Mouse (Mus musculus): ENCODE results near the gene Atxn1. TPM values are rescaled to one million over a fixed set of nuclear protein-coding genes. Genes with fewer than 3 reads are reported as not detected.

Gene Atxn1
- polyA plus RNA-seq, 1 experiment from 2014 or later = 5.9 TPM

- Histone ChIP-seq H3K4me3 (ENCODE audit: low read length) (peak overlapping the region; percentile 38), H3K4me1 (ENCODE audit: insufficient read depth, low read length) (peaks cover 12% of the 10 kb centered on the region), H3K27ac (ENCODE audit: low read length) (0 out of 2 replicates have a peak overlapping the region, but pooled peaks have one; percentile 16), H3K36me3 (ENCODE audit: insufficient read depth, low read length) (no peaks in the 10 kb centered on the region; the same call in none of the 2 replicates), H3K4me2 (replicated peaks; ENCODE audit: low read depth, low read length) (peak overlapping the region; percentile 69), H3K9ac (replicated peaks; ENCODE audit: low read length) (peak overlapping the region; percentile 45), H3K27me3 (ENCODE audit: insufficient read depth, low read length) (no peaks in the 10 kb centered on the region), H3K9me3 (ENCODE audit: low read length) (no peaks in the 10 kb centered on the region)
- 24% methylated on average over 10 of the region's 10 CpGs for WGBS
- peak; percentile 89 for ATAC-seq (ENCODE audit: low FRiP score, low TSS enrichment)
These were observed 426.1 kb downstream of the Atxn1 start for GRCm38 (mm10) chr13:45538532-45539204.

GRCm38 (mm10) chr13:45538091-45538490 is 426.7 kb downstream of the Atxn1 start:
- Histone ChIP-seq H3K9ac (replicated peaks; ENCODE audit: low read length) (no peak overlapping the region), H3K4me1 (ENCODE audit: insufficient read depth, low read length) (peaks cover 12% of the 10 kb centered on the region), H3K4me2 (replicated peaks; ENCODE audit: low read depth, low read length) (no peak overlapping the region), H3K9me3 (ENCODE audit: low read length) (no peaks in the 10 kb centered on the region), H3K36me3 (ENCODE audit: insufficient read depth, low read length) (no peaks in the 10 kb centered on the region; the same call in none of the 2 replicates), H3K27ac (ENCODE audit: low read length) (no peak overlapping the region), H3K4me3 (ENCODE audit: low read length) (no peak overlapping the region), H3K27me3 (ENCODE audit: insufficient read depth, low read length) (no peaks in the 10 kb centered on the region)
- WGBS = 80% methylated on average over 9 of the region's 9 CpGs
- no peak for ATAC-seq (ENCODE audit: low FRiP score, low TSS enrichment)

DNA sequence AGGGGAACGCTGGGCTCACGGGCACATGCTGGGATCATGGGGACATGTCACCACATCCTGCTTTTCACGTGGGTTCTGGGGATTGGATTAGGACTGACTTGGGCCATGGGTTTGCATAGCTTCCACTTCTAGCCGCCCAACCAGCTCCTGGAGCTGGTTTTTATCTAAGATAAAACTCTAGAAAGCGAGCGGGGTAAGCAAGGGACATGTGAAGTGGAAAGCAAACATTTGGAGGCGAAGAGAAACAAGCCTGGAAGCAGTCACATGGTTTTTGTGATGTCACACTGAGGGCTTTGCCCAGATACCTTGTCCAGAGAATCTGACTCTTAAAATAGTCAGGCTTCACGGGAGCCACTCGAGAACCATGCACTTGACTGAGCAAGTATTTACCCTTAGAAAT is 427.7 kb downstream of the Atxn1 start:
- Histone ChIP-seq H3K36me3 (ENCODE audit: insufficient read depth, low read length) (no peaks in the 10 kb centered on the region; the same call in none of the 2 replicates), H3K9me3 (ENCODE audit: low read length) (no peaks in the 10 kb centered on the region), H3K4me3 (ENCODE audit: low read length) (no peak overlapping the region), H3K4me1 (ENCODE audit: insufficient read depth, low read length) (peaks cover 12% of the 10 kb centered on the region), H3K4me2 (replicated peaks; ENCODE audit: low read depth, low read length) (no peak overlapping the region), H3K27me3 (ENCODE audit: insufficient read depth, low read length) (no peaks in the 10 kb centered on the region), H3K9ac (replicated peaks; ENCODE audit: low read length) (no peak overlapping the region), H3K27ac (ENCODE audit: low read length) (no peak overlapping the region)
- 75% methylated on average over 9 of the region's 9 CpGs for WGBS
- ATAC-seq (ENCODE audit: low FRiP score, low TSS enrichment) = no peak

DNA sequence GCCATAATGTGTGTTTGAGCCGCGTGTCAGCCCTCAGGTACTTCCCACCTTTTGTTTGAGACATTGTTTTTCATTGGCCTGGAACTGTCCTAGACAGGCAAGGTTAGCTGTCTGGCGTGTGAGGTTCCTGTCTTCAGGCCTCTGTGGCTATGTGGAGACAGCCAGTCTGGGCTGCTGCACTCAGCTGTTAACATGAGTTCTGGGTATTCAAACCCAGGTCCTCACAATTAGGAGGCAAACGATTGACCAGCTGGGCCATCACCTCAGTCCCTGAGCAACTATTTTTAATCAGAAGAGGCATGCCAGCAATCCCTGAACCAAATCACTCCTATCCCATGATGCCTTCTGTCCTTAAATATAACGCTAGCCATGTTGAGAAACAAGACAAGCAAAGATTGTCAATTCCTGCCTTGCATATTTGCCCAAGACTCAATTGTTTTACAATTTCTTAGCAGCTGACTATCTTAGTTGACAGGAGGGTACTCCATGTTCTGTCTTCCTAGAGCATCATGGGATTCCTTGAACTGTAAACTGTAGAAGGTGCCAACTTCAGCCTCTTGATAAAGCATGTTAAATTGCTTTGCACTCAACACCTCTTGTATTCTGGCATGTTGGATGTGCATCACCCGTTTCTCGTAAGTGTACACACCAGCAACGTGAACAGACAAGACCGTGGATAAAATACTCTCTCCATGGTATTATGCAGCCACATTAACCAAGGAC is 428.9 kb downstream of the Atxn1 start:
- no peak overlapping the region for H3K4me3 ChIP-seq (ENCODE audit: low read length)
- H3K4me2 ChIP-seq (replicated peaks; ENCODE audit: low read depth, low read length) = no peak overlapping the region
- no peaks in the 10 kb centered on the region for H3K27me3 ChIP-seq (ENCODE audit: insufficient read depth, low read length)
- no peak overlapping the region for H3K27ac ChIP-seq (ENCODE audit: low read length)
- no peak overlapping the region for H3K9ac ChIP-seq (replicated peaks; ENCODE audit: low read length)
- ATAC-seq (ENCODE audit: low FRiP score, low TSS enrichment) = no peak
- H3K36me3 ChIP-seq (ENCODE audit: insufficient read depth, low read length) = no peaks in the 10 kb centered on the region; the same call in 1 of the 2 replicates
- H3K4me1 ChIP-seq (ENCODE audit: insufficient read depth, low read length) = peaks cover 19% of the 10 kb centered on the region
- 86% methylated on average over 9 of the region's 9 CpGs for WGBS
- H3K9me3 ChIP-seq (ENCODE audit: low read length) = no peaks in the 10 kb centered on the region

DNA sequence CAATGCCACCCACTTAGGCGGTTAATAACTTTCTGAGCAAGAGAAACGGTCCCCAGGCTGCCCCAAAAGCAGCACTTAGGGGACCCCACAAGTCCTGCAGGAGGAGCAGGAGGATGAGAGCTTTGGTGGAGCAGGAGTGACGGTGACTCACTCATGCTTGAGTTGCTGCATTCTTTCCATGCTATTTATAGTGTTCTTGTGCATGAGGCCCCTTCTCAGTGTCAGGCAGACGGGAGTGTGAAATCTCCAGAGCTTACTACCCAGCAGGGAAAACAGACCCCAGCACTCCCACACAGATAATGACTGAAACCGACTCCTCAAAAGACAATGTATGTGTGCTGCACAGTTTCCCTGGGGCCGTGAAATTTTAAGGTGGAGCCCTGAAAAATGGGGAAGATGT is 434.1 kb downstream of the Atxn1 start:
- peak overlapping the region; percentile 91 for H3K27ac ChIP-seq (ENCODE audit: low read length)
- H3K4me1 ChIP-seq (ENCODE audit: insufficient read depth, low read length) = peaks cover 52% of the 10 kb centered on the region
- WGBS = 12% methylated on average over 6 of the region's 6 CpGs
- ATAC-seq (ENCODE audit: low FRiP score, low TSS enrichment) = peak; percentile 73; the same call in 1 of the 2 replicates
- no peaks in the 10 kb centered on the region for H3K27me3 ChIP-seq (ENCODE audit: insufficient read depth, low read length)
- H3K9me3 ChIP-seq (ENCODE audit: low read length) = no peaks in the 10 kb centered on the region
- peak overlapping the region; percentile 30; the same call in 1 of the 2 replicates for H3K4me2 ChIP-seq (replicated peaks; ENCODE audit: low read depth, low read length)
- H3K4me3 ChIP-seq (ENCODE audit: low read length) = no peak overlapping the region
- H3K36me3 ChIP-seq (ENCODE audit: insufficient read depth, low read length) = no peaks in the 10 kb centered on the region
- peak overlapping the region; percentile 45; the same call in 1 of the 2 replicates for H3K9ac ChIP-seq (replicated peaks; ENCODE audit: low read length)

DNA sequence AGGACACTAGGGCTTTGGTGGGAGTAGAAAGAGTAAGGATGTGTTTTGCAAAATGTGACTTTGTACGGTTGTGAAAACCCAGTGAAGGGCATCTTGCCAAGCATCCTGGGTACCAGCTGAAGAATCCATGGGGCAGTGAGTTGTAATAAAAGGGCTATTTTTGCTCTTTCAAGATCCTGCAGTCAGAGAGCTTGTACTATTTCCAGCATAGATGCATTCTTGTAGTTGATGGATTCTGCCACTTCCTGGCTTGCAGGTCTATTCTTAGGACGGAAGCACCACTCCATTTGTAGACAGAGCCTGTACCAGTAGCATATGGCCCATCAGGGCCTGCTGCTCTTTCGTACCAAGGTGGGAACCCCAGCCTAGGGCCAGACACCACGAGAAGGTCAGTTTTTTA is 436.0 kb downstream of the Atxn1 start:
- Histone ChIP-seq H3K4me1 (ENCODE audit: insufficient read depth, low read length) (peaks cover 53% of the 10 kb centered on the region), H3K4me2 (replicated peaks; ENCODE audit: low read depth, low read length) (no peak overlapping the region), H3K27me3 (ENCODE audit: insufficient read depth, low read length) (no peaks in the 10 kb centered on the region), H3K9me3 (ENCODE audit: low read length) (no peaks in the 10 kb centered on the region), H3K36me3 (ENCODE audit: insufficient read depth, low read length) (no peaks in the 10 kb centered on the region), H3K9ac (replicated peaks; ENCODE audit: low read length) (no peak overlapping the region), H3K4me3 (ENCODE audit: low read length) (no peak overlapping the region), H3K27ac (ENCODE audit: low read length) (no peak overlapping the region)
- ATAC-seq (ENCODE audit: low FRiP score, low TSS enrichment) = no peak
- WGBS = 78% methylated on average over 4 of the region's 4 CpGs

GRCm38 (mm10) chr13:45527232-45527964 is 437.4 kb downstream of the Atxn1 start:
- WGBS = 74% methylated on average over 11 of the region's 11 CpGs
- Histone ChIP-seq H3K27ac (ENCODE audit: low read length) (no peak overlapping the region; the same call in 1 of the 2 replicates), H3K9me3 (ENCODE audit: low read length) (no peaks in the 10 kb centered on the region), H3K36me3 (ENCODE audit: insufficient read depth, low read length) (no peaks in the 10 kb centered on the region), H3K27me3 (ENCODE audit: insufficient read depth, low read length) (no peaks in the 10 kb centered on the region), H3K4me2 (replicated peaks; ENCODE audit: low read depth, low read length) (no peak overlapping the region), H3K9ac (replicated peaks; ENCODE audit: low read length) (no peak overlapping the region), H3K4me3 (ENCODE audit: low read length) (no peak overlapping the region), H3K4me1 (ENCODE audit: insufficient read depth, low read length) (peaks cover 53% of the 10 kb centered on the region)
- no peak for ATAC-seq (ENCODE audit: low FRiP score, low TSS enrichment)

- peaks cover 50% of the 10 kb centered on the region for H3K4me1 ChIP-seq (ENCODE audit: insufficient read depth, low read length)
- H3K27ac ChIP-seq (ENCODE audit: low read length) = peak overlapping the region; percentile 84
- no peak overlapping the region for H3K4me2 ChIP-seq (replicated peaks; ENCODE audit: low read depth, low read length)
- no peak overlapping the region for H3K4me3 ChIP-seq (ENCODE audit: low read length)
- H3K9me3 ChIP-seq (ENCODE audit: low read length) = no peaks in the 10 kb centered on the region
- peak; percentile 68 for ATAC-seq (ENCODE audit: low FRiP score, low TSS enrichment)
- no peak overlapping the region for H3K9ac ChIP-seq (replicated peaks; ENCODE audit: low read length)
- H3K27me3 ChIP-seq (ENCODE audit: insufficient read depth, low read length) = no peaks in the 10 kb centered on the region
- no peaks in the 10 kb centered on the region; the same call in 1 of the 2 replicates for H3K36me3 ChIP-seq (ENCODE audit: insufficient read depth, low read length)
- WGBS = 34% methylated on average over 7 of the region's 7 CpGs
These were observed 438.6 kb downstream of the Atxn1 start for GRCm38 (mm10) chr13:45526230-45526629.

DNA sequence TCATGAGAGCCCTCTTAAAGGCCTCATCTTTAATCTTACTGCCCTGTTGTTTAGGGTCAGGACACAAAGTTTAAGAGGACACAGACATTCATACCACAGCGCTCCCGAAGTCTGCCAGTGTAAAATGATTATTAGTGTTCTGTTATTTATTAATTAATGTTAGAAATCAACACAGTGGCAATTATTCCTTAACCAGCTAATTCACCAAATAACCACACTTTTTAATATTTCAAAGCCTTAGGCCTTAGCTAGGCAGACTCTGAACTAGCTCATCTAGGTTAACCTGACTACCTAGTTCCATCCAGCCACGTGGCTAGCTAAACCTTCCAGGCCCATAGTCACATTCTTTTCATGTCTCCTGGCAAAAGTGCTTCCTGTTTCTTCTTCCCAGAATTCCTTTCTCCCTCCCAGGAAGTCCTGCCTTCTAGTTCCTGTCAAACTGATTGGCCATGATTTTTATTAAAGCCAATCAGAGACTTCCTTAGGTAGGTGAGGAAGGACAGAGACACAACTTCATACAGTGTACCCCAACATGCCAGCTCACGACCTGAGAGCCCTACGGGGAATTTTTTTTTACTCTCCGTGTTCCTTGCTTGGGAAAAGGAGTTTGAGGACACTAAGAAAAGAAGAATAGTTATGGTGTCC is 439.9 kb downstream of the Atxn1 start:
- H3K4me3 ChIP-seq (ENCODE audit: low read length) = no peak overlapping the region
- 86% methylated on average over 6 of the region's 6 CpGs for WGBS
- no peak overlapping the region for H3K4me2 ChIP-seq (replicated peaks; ENCODE audit: low read depth, low read length)
- no peaks in the 10 kb centered on the region for H3K27me3 ChIP-seq (ENCODE audit: insufficient read depth, low read length)
- peak overlapping the region; percentile 63 for H3K27ac ChIP-seq (ENCODE audit: low read length)
- no peak for ATAC-seq (ENCODE audit: low FRiP score, low TSS enrichment)
- no peak overlapping the region; the same call in 1 of the 2 replicates for H3K9ac ChIP-seq (replicated peaks; ENCODE audit: low read length)
- peaks cover 37% of the 10 kb centered on the region for H3K4me1 ChIP-seq (ENCODE audit: insufficient read depth, low read length)
- no peaks in the 10 kb centered on the region for H3K9me3 ChIP-seq (ENCODE audit: low read length)
- peaks cover 5% of the 10 kb centered on the region; the same call in 1 of the 2 replicates for H3K36me3 ChIP-seq (ENCODE audit: insufficient read depth, low read length)
